Mouse (Mus musculus): ENCODE data around the gene F7. TPM values are rescaled to one million over a fixed set of nuclear protein-coding genes. Genes with fewer than 3 reads are reported as not detected.

F7 gene
- polyA plus RNA-seq, 1 experiment from 2014 or later = 0.09 TPM

- no peaks in the 10 kb centered on the region for H3K27me3 ChIP-seq
- H3K4me2 ChIP-seq = no peak overlapping the region
- H3K4me1 ChIP-seq = peaks cover 4% of the 10 kb centered on the region; the same call in 1 of the 2 replicates
- 90% methylated on average over 10 of the region's 10 CpGs for WGBS
- ATAC-seq = no peak
- H3K9me3 ChIP-seq (replicated peaks) = no peaks in the 10 kb centered on the region
- no peak overlapping the region for H3K4me3 ChIP-seq
- H3K27ac ChIP-seq = no peak overlapping the region
- peaks cover 64% of the 10 kb centered on the region for H3K36me3 ChIP-seq (ENCODE audit: poor library complexity, severe bottlenecking)
- H3K9ac ChIP-seq = no peak overlapping the region
Measured at GRCm38 (mm10) chr8:12991411-12991810, 34.4 kb upstream of the F7 start.

- H3K36me3 ChIP-seq (ENCODE audit: poor library complexity, severe bottlenecking) = peaks cover 74% of the 10 kb centered on the region
- no peak for ATAC-seq
- WGBS = 85% methylated on average over 5 of the region's 5 CpGs
Measured at GRCm38 (mm10) chr8:12994468-12994867, 31.4 kb upstream of the F7 start.

GRCm38 (mm10) chr8:12995481-12995880 lies 30.4 kb upstream of the F7 start:
- H3K27ac ChIP-seq = no peak overlapping the region
- peaks cover 77% of the 10 kb centered on the region for H3K36me3 ChIP-seq (ENCODE audit: poor library complexity, severe bottlenecking)
- 66% methylated on average over 5 of the region's 5 CpGs for WGBS

More at GRCm38 (mm10) chr8:12994468-12994867, 31.4 kb upstream of the F7 start:
- H3K9ac ChIP-seq = no peak overlapping the region
- no peaks in the 10 kb centered on the region for H3K27me3 ChIP-seq
- H3K9me3 ChIP-seq (replicated peaks) = no peaks in the 10 kb centered on the region
- no peak overlapping the region for H3K27ac ChIP-seq
- no peak overlapping the region for H3K4me2 ChIP-seq
- H3K4me3 ChIP-seq = no peak overlapping the region
- H3K4me1 ChIP-seq = peaks cover 4% of the 10 kb centered on the region; the same call in 1 of the 2 replicates

DNA sequence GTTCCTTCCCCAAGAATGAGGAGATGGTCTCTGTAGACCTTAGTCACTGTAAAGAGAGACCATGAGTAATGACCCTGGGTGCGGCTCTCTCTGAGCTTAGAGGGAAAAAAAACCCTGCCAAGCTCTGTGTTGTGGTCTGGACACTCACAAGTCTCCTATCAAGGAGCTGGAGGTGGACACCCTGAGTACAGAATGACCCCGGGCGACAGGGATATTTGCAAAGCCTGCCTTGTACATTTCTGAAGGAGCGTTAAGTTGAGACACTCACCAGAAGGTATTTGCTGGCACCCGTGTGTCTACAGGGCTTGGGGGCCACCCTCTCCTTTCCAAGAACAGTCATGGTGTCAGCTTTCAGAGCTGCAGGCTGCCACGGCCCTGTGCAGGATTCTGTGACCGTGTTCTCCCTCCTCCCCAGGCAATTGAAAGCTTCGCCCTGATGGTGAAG lies 29.0 kb upstream of the F7 start:
- WGBS = 81% methylated on average over 8 of the region's 8 CpGs

More at GRCm38 (mm10) chr8:12995481-12995880, 30.4 kb upstream of the F7 start:
- no peaks in the 10 kb centered on the region for H3K9me3 ChIP-seq (replicated peaks)
- no peak for ATAC-seq
- H3K4me2 ChIP-seq = no peak overlapping the region
- no peak overlapping the region for H3K4me3 ChIP-seq
- no peaks in the 10 kb centered on the region for H3K27me3 ChIP-seq
- H3K9ac ChIP-seq = no peak overlapping the region
- peaks cover 4% of the 10 kb centered on the region; the same call in 1 of the 2 replicates for H3K4me1 ChIP-seq

DNA sequence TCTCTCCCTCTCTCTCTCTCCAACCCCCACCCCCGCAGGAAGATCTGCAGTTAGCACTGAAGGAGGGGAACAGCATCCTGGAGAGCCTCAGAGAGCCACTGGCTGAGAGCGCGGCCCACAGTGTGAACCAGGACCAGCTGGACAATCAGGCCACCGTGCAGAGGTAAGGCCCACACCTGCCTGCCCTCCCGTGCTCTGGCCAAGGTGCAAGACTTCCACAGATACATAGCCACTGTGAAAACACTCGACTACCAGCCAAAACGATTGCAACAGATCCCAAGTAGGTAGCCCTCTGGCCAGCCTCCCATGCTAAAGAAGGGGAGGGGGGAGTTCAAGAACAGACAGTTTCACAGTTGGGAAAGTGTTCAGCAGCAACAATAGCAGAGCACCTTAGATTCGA lies 27.5 kb upstream of the F7 start:
- Histone ChIP-seq H3K9ac (no peak overlapping the region), H3K4me1 (peaks cover 4% of the 10 kb centered on the region; the same call in 1 of the 2 replicates), H3K4me2 (no peak overlapping the region), H3K27ac (no peak overlapping the region), H3K4me3 (no peak overlapping the region), H3K9me3 (replicated peaks) (no peaks in the 10 kb centered on the region), H3K27me3 (no peaks in the 10 kb centered on the region), H3K36me3 (ENCODE audit: poor library complexity, severe bottlenecking) (peaks cover 93% of the 10 kb centered on the region)
- ATAC-seq = no peak
- WGBS = 89% methylated on average over 8 of the region's 8 CpGs

More for the DNA sequence above, 29.0 kb upstream of the F7 start:
- H3K36me3 ChIP-seq (ENCODE audit: poor library complexity, severe bottlenecking) = peaks cover 79% of the 10 kb centered on the region
- ATAC-seq = no peak
- H3K4me1 ChIP-seq = peaks cover 4% of the 10 kb centered on the region; the same call in 1 of the 2 replicates
- no peaks in the 10 kb centered on the region for H3K27me3 ChIP-seq
- H3K9me3 ChIP-seq (replicated peaks) = no peaks in the 10 kb centered on the region
- H3K4me3 ChIP-seq = no peak overlapping the region
- no peak overlapping the region for H3K27ac ChIP-seq
- H3K4me2 ChIP-seq = no peak overlapping the region
- no peak overlapping the region for H3K9ac ChIP-seq

DNA sequence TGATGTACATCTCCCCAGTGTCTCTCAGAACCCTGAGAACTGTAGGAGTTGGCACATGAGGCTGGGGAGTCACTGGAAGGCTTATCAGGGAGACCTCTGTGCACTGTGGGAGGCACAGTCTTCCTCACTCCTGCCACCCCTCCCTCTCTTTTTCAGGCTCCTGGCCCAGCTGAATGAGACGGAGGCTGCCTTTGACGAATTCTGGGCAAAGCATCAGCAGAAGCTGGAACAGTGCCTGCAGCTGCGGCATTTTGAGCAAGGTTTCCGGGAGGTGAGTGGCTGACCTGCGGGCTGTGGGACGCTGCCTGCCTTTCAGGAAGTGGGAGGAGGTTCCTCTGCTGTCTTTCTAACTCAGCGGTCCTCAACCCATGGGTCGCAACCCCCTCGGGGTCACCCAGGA lies 26.0 kb upstream of the F7 start:
- WGBS = 82% methylated on average over 9 of the region's 9 CpGs
- no peaks in the 10 kb centered on the region for H3K9me3 ChIP-seq (replicated peaks)
- no peaks in the 10 kb centered on the region for H3K27me3 ChIP-seq
- no peak overlapping the region for H3K9ac ChIP-seq
- ATAC-seq = no peak
- no peak overlapping the region for H3K27ac ChIP-seq
- H3K4me3 ChIP-seq = no peak overlapping the region
- H3K4me1 ChIP-seq = peaks cover 4% of the 10 kb centered on the region; the same call in 1 of the 2 replicates
- peaks cover 94% of the 10 kb centered on the region for H3K36me3 ChIP-seq (ENCODE audit: poor library complexity, severe bottlenecking)
- no peak overlapping the region for H3K4me2 ChIP-seq

GRCm38 (mm10) chr8:13007458-13007857 lies 18.4 kb upstream of the F7 start:
- Histone ChIP-seq H3K27me3 (no peaks in the 10 kb centered on the region), H3K4me3 (no peak overlapping the region), H3K9ac (no peak overlapping the region), H3K4me1 (no peaks in the 10 kb centered on the region), H3K36me3 (ENCODE audit: poor library complexity, severe bottlenecking) (peaks cover 100% of the 10 kb centered on the region), H3K27ac (no peak overlapping the region), H3K4me2 (no peak overlapping the region), H3K9me3 (replicated peaks) (no peaks in the 10 kb centered on the region)
- WGBS = 81% methylated on average over 4 of the region's 4 CpGs
- no peak for ATAC-seq

DNA sequence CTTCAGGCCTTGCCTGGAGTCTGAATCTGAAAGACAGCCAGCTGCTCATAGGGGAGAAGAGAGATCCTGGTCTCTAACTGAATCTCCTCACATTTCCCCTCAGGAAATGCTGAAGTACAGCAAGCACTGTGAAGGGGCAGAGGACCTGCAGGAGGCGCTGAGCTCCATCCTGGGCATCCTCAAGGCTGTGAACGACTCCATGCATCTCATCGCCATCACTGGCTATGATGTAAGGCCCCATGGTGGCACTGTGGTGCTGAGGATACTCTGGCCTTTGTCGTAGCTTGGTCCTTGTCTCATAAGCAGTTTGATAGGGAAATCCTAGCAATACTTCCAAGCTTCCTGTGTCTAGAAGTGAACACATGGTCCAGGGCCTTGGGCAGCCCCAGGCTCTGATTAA lies 15.5 kb upstream of the F7 start:
- Histone ChIP-seq H3K27ac (no peak overlapping the region), H3K27me3 (no peaks in the 10 kb centered on the region), H3K4me1 (no peaks in the 10 kb centered on the region), H3K36me3 (ENCODE audit: poor library complexity, severe bottlenecking) (peaks cover 100% of the 10 kb centered on the region), H3K9me3 (replicated peaks) (no peaks in the 10 kb centered on the region), H3K4me2 (no peak overlapping the region), H3K9ac (no peak overlapping the region), H3K4me3 (no peak overlapping the region)
- ATAC-seq = no peak
- 71% methylated on average over 4 of the region's 4 CpGs for WGBS

GRCm38 (mm10) chr8:13019560-13019959 lies 6.3 kb upstream of the F7 start:
- no peaks in the 10 kb centered on the region for H3K9me3 ChIP-seq (replicated peaks)
- no peak overlapping the region for H3K9ac ChIP-seq
- H3K27me3 ChIP-seq = no peaks in the 10 kb centered on the region
- no peak overlapping the region for H3K27ac ChIP-seq
- peaks cover 62% of the 10 kb centered on the region for H3K36me3 ChIP-seq (ENCODE audit: poor library complexity, severe bottlenecking)
- H3K4me2 ChIP-seq = no peak overlapping the region
- no peaks in the 10 kb centered on the region for H3K4me1 ChIP-seq
- ATAC-seq = no peak
- H3K4me3 ChIP-seq = no peak overlapping the region
- WGBS = 72% methylated on average over 4 of the region's 4 CpGs

GRCm38 (mm10) chr8:13021830-13022229 lies 4.0 kb upstream of the F7 start:
- no peak for ATAC-seq
- H3K9me3 ChIP-seq (replicated peaks) = no peaks in the 10 kb centered on the region
- no peak overlapping the region for H3K4me3 ChIP-seq
- 97% methylated on average over 8 of the region's 8 CpGs for WGBS
- H3K27me3 ChIP-seq = no peaks in the 10 kb centered on the region
- H3K4me2 ChIP-seq = no peak overlapping the region
- H3K36me3 ChIP-seq (ENCODE audit: poor library complexity, severe bottlenecking) = peaks cover 39% of the 10 kb centered on the region
- H3K9ac ChIP-seq = no peak overlapping the region
- H3K4me1 ChIP-seq = no peaks in the 10 kb centered on the region
- no peak overlapping the region for H3K27ac ChIP-seq

GRCm38 (mm10) chr8:13027615-13028014 lies 1.8 kb downstream of the F7 start:
- Histone ChIP-seq H3K27ac (no peak overlapping the region), H3K9ac (no peak overlapping the region), H3K4me3 (no peak overlapping the region), H3K27me3 (no peaks in the 10 kb centered on the region), H3K4me1 (no peaks in the 10 kb centered on the region), H3K4me2 (no peak overlapping the region), H3K36me3 (ENCODE audit: poor library complexity, severe bottlenecking) (no peaks in the 10 kb centered on the region), H3K9me3 (replicated peaks) (no peaks in the 10 kb centered on the region)
- 90% methylated on average over 5 of the region's 5 CpGs for WGBS
- ATAC-seq = no peak

- Histone ChIP-seq H3K4me1 (no peaks in the 10 kb centered on the region), H3K27me3 (no peaks in the 10 kb centered on the region), H3K27ac (no peak overlapping the region), H3K4me3 (no peak overlapping the region), H3K36me3 (ENCODE audit: poor library complexity, severe bottlenecking) (no peaks in the 10 kb centered on the region), H3K4me2 (no peak overlapping the region), H3K9me3 (replicated peaks) (no peaks in the 10 kb centered on the region), H3K9ac (no peak overlapping the region)
- ATAC-seq = no peak
- 73% methylated on average over 5 of the region's 5 CpGs for WGBS
Measured at GRCm38 (mm10) chr8:13028482-13028881, 2.6 kb downstream of the F7 start.

DNA sequence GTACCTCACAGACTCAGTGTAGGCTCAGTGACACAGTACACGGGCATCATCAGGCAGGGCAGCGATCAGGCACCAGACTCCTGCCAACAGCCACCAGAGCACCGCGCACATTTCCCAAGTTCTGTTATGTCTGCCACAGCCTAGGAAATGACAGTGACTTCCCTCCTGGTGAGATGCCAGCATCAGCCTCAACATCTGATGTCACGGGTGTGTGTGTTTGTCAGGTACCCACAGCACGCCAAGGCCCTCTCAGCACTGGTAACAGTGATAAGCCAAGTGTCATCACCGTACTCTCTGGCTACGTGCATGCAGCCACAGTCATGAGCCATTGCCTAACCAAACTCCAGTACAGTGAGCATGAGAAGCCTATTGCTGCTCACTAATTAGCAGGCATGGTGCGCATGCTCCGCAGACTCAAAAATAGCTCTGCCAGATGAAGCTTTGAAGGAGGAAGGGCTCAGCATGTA lies 10.5 kb downstream of the F7 start:
- no peaks in the 10 kb centered on the region for H3K36me3 ChIP-seq (ENCODE audit: poor library complexity, severe bottlenecking)
- ATAC-seq = peak; percentile 55; the same call in 1 of the 2 replicates
- no peak overlapping the region for H3K4me3 ChIP-seq
- no peak overlapping the region for H3K9ac ChIP-seq
- H3K4me2 ChIP-seq = no peak overlapping the region
- H3K27me3 ChIP-seq = no peaks in the 10 kb centered on the region
- no peak overlapping the region for H3K27ac ChIP-seq
- 0 out of 2 replicates have a peak, but pooled peaks cover 5% of the 10 kb centered on the region for H3K4me1 ChIP-seq
- 90% methylated on average over 10 of the region's 10 CpGs for WGBS
- H3K9me3 ChIP-seq (replicated peaks) = no peaks in the 10 kb centered on the region
